Mouse (Mus musculus): Measurements from ENCODE around the gene Cxcl12. TPM values are rescaled to one million over a fixed set of nuclear protein-coding genes. Genes with fewer than 3 reads are reported as not detected.

The Cxcl12 gene
- 101 and 126 TPM in 2 replicates for polyA plus RNA-seq (2016; fragmentation: Nextera tagmentation; extraction: Ambion mirVana)

- peaks cover 66% of the 10 kb centered on the region for H3K4me1 ChIP-seq
- H3K27me3 ChIP-seq (replicated peaks; ENCODE audit: low read depth, poor library complexity, severe bottlenecking), result peaks cover 70% of the 10 kb centered on the region
- H3K36me3 ChIP-seq (replicated peaks), result peaks cover 25% of the 10 kb centered on the region
- H3K27ac ChIP-seq (replicated peaks), result peak within 1 kb of the TSS; percentile 90
- H3K9me3 ChIP-seq, result no peaks in the 10 kb centered on the region
- DNase-seq (ENCODE audit: low spot score), result peak; percentile 89
- under 1% methylated on average over 64 of the region's 64 CpGs for WGBS
- H3K4me3 ChIP-seq, result peak within 1 kb of the TSS; percentile 86
These were observed at the start of gene Cxcl12 for GRCm38 (mm10) chr6:117168321-117169011. TSS of gene Cxcl12 (plus strand) at chr6:117168535.

GRCm38 (mm10) chr6:117122074-117122473, 46.3 kb upstream of the Cxcl12 start:
- DNase-seq (ENCODE audit: low spot score), result no peak
- H3K4me1 ChIP-seq, result peaks cover 7% of the 10 kb centered on the region
- 93% methylated on average over 3 of the region's 3 CpGs for WGBS

GRCm38 (mm10) chr6:117126356-117126755, 42.0 kb upstream of the Cxcl12 start:
- 90% methylated on average over 1 of the region's 1 CpGs for WGBS
- Histone ChIP-seq H3K27me3 (replicated peaks; ENCODE audit: low read depth, poor library complexity, severe bottlenecking) (no peaks in the 10 kb centered on the region), H3K4me1 (0 out of 2 replicates have a peak, but pooled peaks cover 6% of the 10 kb centered on the region), H3K27ac (replicated peaks) (no peak overlapping the region), H3K36me3 (replicated peaks) (no peaks in the 10 kb centered on the region), H3K4me3 (no peak overlapping the region), H3K9me3 (no peaks in the 10 kb centered on the region)
- DNase-seq (ENCODE audit: low spot score), result no peak

More at GRCm38 (mm10) chr6:117122074-117122473, 46.3 kb upstream of the Cxcl12 start:
- H3K4me3 ChIP-seq, result no peak overlapping the region
- H3K36me3 ChIP-seq (replicated peaks), result no peaks in the 10 kb centered on the region
- no peaks in the 10 kb centered on the region for H3K27me3 ChIP-seq (replicated peaks; ENCODE audit: low read depth, poor library complexity, severe bottlenecking)
- no peaks in the 10 kb centered on the region for H3K9me3 ChIP-seq
- no peak overlapping the region for H3K27ac ChIP-seq (replicated peaks)

GRCm38 (mm10) chr6:117129443-117129842, 38.9 kb upstream of the Cxcl12 start:
- Histone ChIP-seq H3K9me3 (no peaks in the 10 kb centered on the region), H3K27me3 (replicated peaks; ENCODE audit: low read depth, poor library complexity, severe bottlenecking) (no peaks in the 10 kb centered on the region), H3K4me1 (peaks cover 17% of the 10 kb centered on the region), H3K36me3 (replicated peaks) (no peaks in the 10 kb centered on the region), H3K27ac (replicated peaks) (no peak overlapping the region), H3K4me3 (no peak overlapping the region)
- DNase-seq (ENCODE audit: low spot score), result no peak
- 86% methylated on average over 4 of the region's 4 CpGs for WGBS

- H3K27ac ChIP-seq (replicated peaks), result no peak overlapping the region
- peaks cover 17% of the 10 kb centered on the region for H3K4me1 ChIP-seq
- no peak for DNase-seq (ENCODE audit: low spot score)
- no peaks in the 10 kb centered on the region for H3K9me3 ChIP-seq
- H3K36me3 ChIP-seq (replicated peaks), result no peaks in the 10 kb centered on the region
- no peaks in the 10 kb centered on the region for H3K27me3 ChIP-seq (replicated peaks; ENCODE audit: low read depth, poor library complexity, severe bottlenecking)
- 75% methylated on average over 15 of the region's 15 CpGs for WGBS
- no peak overlapping the region for H3K4me3 ChIP-seq
These were observed 37.6 kb upstream of the Cxcl12 start for GRCm38 (mm10) chr6:117130680-117131111.

- no peak for DNase-seq (ENCODE audit: low spot score)
- no peaks in the 10 kb centered on the region for H3K36me3 ChIP-seq (replicated peaks)
- no peak overlapping the region for H3K4me3 ChIP-seq
- H3K27ac ChIP-seq (replicated peaks), result no peak overlapping the region
- no peaks in the 10 kb centered on the region for H3K27me3 ChIP-seq (replicated peaks; ENCODE audit: low read depth, poor library complexity, severe bottlenecking)
- WGBS, result 79% methylated on average over 4 of the region's 4 CpGs
- peaks cover 17% of the 10 kb centered on the region for H3K4me1 ChIP-seq
- H3K9me3 ChIP-seq, result no peaks in the 10 kb centered on the region
These were observed 33.8 kb upstream of the Cxcl12 start for GRCm38 (mm10) chr6:117134526-117134925.

GRCm38 (mm10) chr6:117137735-117138134, 30.6 kb upstream of the Cxcl12 start:
- WGBS, result 93% methylated on average over 2 of the region's 2 CpGs
- Histone ChIP-seq H3K27ac (replicated peaks) (no peak overlapping the region), H3K9me3 (no peaks in the 10 kb centered on the region), H3K4me1 (peaks cover 2% of the 10 kb centered on the region), H3K27me3 (replicated peaks; ENCODE audit: low read depth, poor library complexity, severe bottlenecking) (no peaks in the 10 kb centered on the region), H3K36me3 (replicated peaks) (no peaks in the 10 kb centered on the region), H3K4me3 (no peak overlapping the region)
- no peak for DNase-seq (ENCODE audit: low spot score)

GRCm38 (mm10) chr6:117140907-117141306, 27.4 kb upstream of the Cxcl12 start:
- WGBS, result 90% methylated on average over 4 of the region's 4 CpGs
- Histone ChIP-seq H3K9me3 (no peaks in the 10 kb centered on the region), H3K27me3 (replicated peaks; ENCODE audit: low read depth, poor library complexity, severe bottlenecking) (no peaks in the 10 kb centered on the region), H3K4me3 (no peak overlapping the region), H3K27ac (replicated peaks) (no peak overlapping the region), H3K36me3 (replicated peaks) (no peaks in the 10 kb centered on the region), H3K4me1 (no peaks in the 10 kb centered on the region)
- no peak for DNase-seq (ENCODE audit: low spot score)

GRCm38 (mm10) chr6:117146951-117147350, 21.4 kb upstream of the Cxcl12 start:
- Histone ChIP-seq H3K36me3 (replicated peaks) (no peaks in the 10 kb centered on the region), H3K27ac (replicated peaks) (no peak overlapping the region; the same call in 1 of the 2 replicates), H3K4me3 (no peak overlapping the region), H3K27me3 (replicated peaks; ENCODE audit: low read depth, poor library complexity, severe bottlenecking) (peaks cover 8% of the 10 kb centered on the region; the same call in 1 of the 2 replicates), H3K9me3 (no peaks in the 10 kb centered on the region), H3K4me1 (peaks cover 18% of the 10 kb centered on the region)
- DNase-seq (ENCODE audit: low spot score), result no peak
- 79% methylated on average over 10 of the region's 10 CpGs for WGBS

- Histone ChIP-seq H3K36me3 (replicated peaks) (no peaks in the 10 kb centered on the region), H3K4me1 (peaks cover 27% of the 10 kb centered on the region), H3K27me3 (replicated peaks; ENCODE audit: low read depth, poor library complexity, severe bottlenecking) (peaks cover 11% of the 10 kb centered on the region; the same call in 1 of the 2 replicates), H3K4me3 (peak overlapping the region; percentile 23; the same call in 1 of the 2 replicates), H3K9me3 (no peaks in the 10 kb centered on the region), H3K27ac (replicated peaks) (peak overlapping the region; percentile 74)
- 11% methylated on average over 18 of the region's 18 CpGs for WGBS
- peak; percentile 69 for DNase-seq (ENCODE audit: low spot score)
These were observed 16.7 kb upstream of the Cxcl12 start for GRCm38 (mm10) chr6:117151484-117152149.

GRCm38 (mm10) chr6:117153046-117153445, 15.3 kb upstream of the Cxcl12 start:
- Histone ChIP-seq H3K4me3 (no peak overlapping the region), H3K4me1 (peaks cover 38% of the 10 kb centered on the region), H3K36me3 (replicated peaks) (no peaks in the 10 kb centered on the region), H3K27me3 (replicated peaks; ENCODE audit: low read depth, poor library complexity, severe bottlenecking) (peaks cover 11% of the 10 kb centered on the region; the same call in 1 of the 2 replicates), H3K9me3 (no peaks in the 10 kb centered on the region), H3K27ac (replicated peaks) (no peak overlapping the region)
- DNase-seq (ENCODE audit: low spot score), result no peak
- 87% methylated on average over 5 of the region's 5 CpGs for WGBS

GRCm38 (mm10) chr6:117156846-117157245, 11.5 kb upstream of the Cxcl12 start:
- Histone ChIP-seq H3K4me1 (peaks cover 21% of the 10 kb centered on the region), H3K36me3 (replicated peaks) (no peaks in the 10 kb centered on the region), H3K4me3 (no peak overlapping the region), H3K9me3 (no peaks in the 10 kb centered on the region), H3K27ac (replicated peaks) (no peak overlapping the region), H3K27me3 (replicated peaks; ENCODE audit: low read depth, poor library complexity, severe bottlenecking) (0 out of 2 replicates have a peak, but pooled peaks cover 3% of the 10 kb centered on the region)
- no peak for DNase-seq (ENCODE audit: low spot score)
- 74% methylated on average over 4 of the region's 4 CpGs for WGBS
